Mouse (Mus musculus): ENCODE measurements at regions not wholly inside any gene's neighbourhood (a gene's known extent, or its start where the extent isn't known, plus 50 kb on each side); places are given as distances from the start of the nearest gene placed in this dataset.
A peak's percentile ranks its signal among the peaks of the same experiment; 100 is the strongest.

GRCm38 (mm10) chr12:86579716-86580115, 98.8 kb upstream of the Vash1 start:
- no peak for DNase-seq (ENCODE audit: inconsistent age in 2 of 2, low spot score in 1 of 2)

GRCm38 (mm10) chr12:86580132-86580718, 98.3 kb upstream of the Vash1 start:
- peak; percentile 32 to 74 for DNase-seq (ENCODE audit: inconsistent age in 2 of 2, low spot score in 1 of 2)

GRCm38 (mm10) chr12:86582076-86582475, 96.4 kb upstream of the Vash1 start:
- peak; percentile 26 to 60 for DNase-seq (ENCODE audit: inconsistent age in 2 of 2, low spot score in 1 of 2)

DNA sequence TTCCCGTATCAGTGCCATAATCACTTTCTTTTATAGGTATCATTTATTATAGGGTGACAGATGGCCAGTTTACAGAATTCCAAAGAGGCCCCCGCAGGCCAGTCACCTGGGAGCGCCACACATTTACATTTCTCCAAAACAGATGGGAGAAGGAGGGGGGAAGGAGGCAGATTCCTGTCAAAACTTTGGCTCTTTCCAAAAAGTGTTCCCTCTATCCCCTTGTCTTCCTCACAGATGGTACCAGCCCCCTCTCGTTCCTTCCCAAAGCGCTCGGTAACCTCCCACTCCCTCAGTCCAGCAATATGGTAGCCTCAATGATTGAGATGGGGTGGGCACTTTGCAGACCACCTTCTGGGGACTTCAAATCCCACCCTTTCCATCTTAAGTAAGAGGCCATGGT, 90.5 kb upstream of the Vash1 start:
- DNase-seq (ENCODE audit: inconsistent age in 2 of 2, low spot score in 1 of 2) = no peak

DNA sequence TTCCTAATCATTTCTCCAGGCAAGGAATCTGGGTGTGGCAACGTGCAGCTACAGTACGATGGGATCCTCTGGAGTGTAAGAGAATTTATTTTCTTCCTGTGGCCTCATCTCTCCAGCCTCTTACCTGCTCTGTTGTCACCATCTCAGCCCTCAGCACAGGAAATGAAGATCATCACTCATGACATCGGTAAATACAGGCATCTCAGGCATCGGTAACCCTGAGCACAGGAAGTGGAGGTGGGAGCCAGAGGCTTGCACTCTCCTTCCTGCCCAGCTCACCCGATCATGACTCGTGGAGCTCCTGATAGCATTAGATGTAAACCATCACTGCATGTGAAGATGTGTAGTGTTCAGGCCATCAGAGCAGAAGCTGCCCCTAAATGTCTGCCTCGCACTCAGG, 86.0 kb upstream of the Vash1 start:
- DNase-seq (ENCODE audit: inconsistent age in 2 of 2, low spot score in 1 of 2) = no peak

GRCm38 (mm10) chr12:86594647-86595046, 83.9 kb upstream of the Vash1 start:
- DNase-seq (ENCODE audit: inconsistent age in 2 of 2, low spot score in 1 of 2) = no peak

DNA sequence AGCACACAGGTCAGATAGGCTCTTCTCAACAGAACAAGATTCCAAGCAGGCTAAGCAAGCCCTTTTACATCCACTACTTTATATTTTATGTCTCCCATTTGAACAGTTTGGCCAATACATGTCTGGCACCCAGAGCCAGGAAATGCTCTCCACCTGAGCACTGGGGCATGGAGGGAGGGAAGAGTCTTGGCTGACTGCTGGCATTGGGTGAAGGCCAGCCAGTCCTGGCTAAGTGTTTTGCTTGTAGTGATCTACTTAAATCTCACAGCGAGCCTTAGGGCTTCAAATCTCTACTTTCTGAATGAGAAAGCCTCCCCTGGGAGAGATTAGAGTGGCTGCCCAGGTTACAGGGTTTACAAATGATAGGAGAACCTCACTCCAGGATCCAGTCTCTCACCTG, 78.5 kb upstream of the Vash1 start:
- DNase-seq (ENCODE audit: inconsistent age in 2 of 2, low spot score in 1 of 2) = no peak

- DNase-seq (ENCODE audit: inconsistent age in 2 of 2, low spot score in 1 of 2) = no peak
These were observed 75.0 kb upstream of the Vash1 start for GRCm38 (mm10) chr12:86603521-86603920.

DNA sequence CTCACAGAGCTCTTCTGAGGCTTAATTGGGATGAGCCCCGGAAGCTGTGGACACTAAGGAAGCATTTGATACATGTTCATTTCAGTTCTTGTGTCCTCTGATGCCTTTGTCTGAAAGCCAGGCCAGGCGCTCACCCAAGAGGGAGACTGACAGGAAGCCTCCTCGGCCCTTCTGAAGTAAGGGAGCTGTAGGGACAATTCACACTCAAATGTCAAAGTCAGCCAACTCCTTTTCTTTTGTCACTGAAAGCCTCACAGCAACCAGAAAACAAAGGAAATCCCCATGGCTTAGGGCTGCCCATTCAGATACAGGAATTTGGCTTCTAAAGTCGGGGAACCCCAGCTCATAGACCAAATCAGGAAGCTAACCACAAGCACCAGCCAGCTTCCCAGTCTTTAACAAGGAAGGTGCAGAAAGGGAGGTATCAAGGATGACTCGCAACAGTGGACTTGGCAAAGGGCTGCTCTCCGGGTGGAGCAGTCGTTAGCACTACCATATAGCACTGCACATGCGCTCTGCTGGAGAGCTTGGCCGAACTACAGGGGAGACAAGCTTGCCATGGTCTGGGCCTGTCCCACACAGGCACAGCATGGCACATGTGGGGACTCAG, 66.0 kb upstream of the Vash1 start:
- DNase-seq (ENCODE audit: inconsistent age in 2 of 2, low spot score in 1 of 2) = no peak

DNA sequence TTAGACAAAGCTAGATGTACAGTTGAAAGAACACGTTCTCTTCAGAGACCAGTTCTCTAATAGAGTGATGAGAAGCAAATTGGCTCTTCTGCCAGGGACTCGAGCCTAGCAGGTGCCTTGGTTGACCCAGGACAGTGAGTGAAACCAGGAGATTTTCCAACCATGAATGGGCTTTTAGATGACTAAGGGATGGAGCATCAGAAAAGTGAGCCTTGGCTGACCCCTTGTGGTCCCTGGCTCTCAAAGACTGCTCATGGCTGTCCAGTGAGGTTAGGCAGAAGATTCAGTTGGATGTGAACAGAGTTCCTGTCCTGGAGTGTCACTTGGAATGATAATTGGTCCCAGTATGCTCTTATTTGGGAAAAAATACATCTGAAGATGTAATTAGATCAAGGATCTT, 64.3 kb upstream of the Vash1 start:
- DNase-seq (ENCODE audit: inconsistent age in 2 of 2, low spot score in 1 of 2) = peak; percentile 44 to 84

DNA sequence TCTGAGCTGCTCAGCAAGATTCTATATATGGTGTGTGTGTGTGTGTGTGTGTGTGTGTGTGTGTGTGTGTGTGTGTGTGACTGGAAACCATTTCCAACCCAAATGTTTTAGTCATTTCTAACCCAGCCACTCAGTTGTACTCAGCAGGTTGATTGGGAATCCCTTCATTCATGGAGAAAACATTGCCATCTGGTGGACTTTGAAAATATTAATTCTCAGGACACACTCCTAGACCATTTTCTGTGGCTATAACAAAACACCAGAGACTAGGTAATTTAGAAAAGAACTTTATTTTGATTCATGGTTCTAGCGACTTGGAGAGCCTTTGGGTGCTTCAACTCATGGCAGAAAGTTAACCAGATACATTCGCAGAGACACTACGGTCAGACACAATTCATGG, 62.2 kb upstream of the Vash1 start:
- DNase-seq (ENCODE audit: inconsistent age in 2 of 2, low spot score in 1 of 2) = no peak

DNA sequence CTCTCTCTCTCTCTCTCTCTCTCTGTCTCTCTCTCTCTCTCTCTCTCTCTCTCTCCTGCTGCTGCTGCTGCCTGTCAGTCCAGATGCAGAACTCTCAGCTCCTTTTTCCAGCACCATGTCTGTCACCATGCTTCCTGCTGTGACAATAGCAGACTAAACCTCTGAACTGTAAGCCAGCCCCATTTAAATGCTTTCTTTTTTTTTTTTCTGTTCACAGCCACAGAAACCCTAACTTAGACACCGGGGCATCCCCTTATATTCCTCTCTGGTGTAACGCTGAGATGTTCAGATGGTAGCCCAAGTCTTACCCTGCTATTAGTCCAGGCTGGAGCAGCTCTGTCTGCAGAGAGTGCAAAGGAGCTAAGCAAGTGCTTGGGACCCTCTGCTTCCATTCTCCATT, 54.3 kb upstream of the Vash1 start:
- DNase-seq (ENCODE audit: inconsistent age in 2 of 2, low spot score in 1 of 2) = no peak

- DNase-seq (ENCODE audit: inconsistent age in 2 of 2, low spot score in 1 of 2) = peak in 1 of 2 experiments; percentile 31
These were observed 51.8 kb upstream of the Vash1 start for GRCm38 (mm10) chr12:86626684-86627083.

DNA sequence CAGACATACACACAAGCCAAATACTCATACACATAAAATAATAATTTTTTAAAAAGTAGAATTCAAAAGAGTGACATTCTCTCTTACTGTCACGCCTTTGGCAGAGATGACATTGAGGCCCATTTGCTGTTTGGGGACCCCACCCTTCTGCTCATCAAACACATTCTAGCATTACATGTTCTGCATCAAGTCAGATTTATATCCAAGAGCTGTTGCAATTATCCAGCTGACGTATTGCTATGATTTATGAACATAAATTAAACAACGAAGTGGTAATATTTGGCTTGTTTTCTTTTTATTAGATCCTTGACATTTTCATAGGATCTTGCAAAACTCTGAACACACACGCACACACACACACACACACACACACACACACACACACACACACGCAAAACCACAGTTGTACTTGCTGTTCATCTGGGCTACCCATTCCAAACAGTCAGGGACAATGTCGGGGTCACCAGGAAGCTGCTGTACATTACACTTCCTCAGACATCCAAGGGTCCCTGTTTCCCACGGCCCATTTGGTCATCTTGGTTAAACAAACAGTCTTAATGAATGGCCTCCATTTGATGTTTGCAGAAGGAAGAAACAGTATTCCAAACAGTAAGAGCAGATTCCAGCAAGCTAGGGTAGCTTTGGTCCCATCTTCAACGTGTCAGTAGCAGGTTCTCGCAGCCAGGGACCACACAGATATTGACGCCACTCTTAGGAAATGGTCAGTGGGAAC, 50.3 kb upstream of the Vash1 start:
- DNase-seq (ENCODE audit: inconsistent age in 2 of 2, low spot score in 1 of 2) = peak in 1 of 2 experiments; percentile 50
